Mouse (Mus musculus): Measurements from ENCODE around the gene Znrd1as. TPM values are rescaled to one million over a fixed set of nuclear protein-coding genes. Genes with fewer than 3 reads are reported as not detected.

The Znrd1as gene
- polyA plus RNA-seq, 1 experiment from 2014 or later, result 12.4 TPM

GRCm38 (mm10) chr17:36942391-36942790 lies 16.0 kb upstream of the Znrd1as start:
- Histone ChIP-seq H3K79me2 (ENCODE audit: inconsistent target) (no peaks in the 10 kb centered on the region), H3K4me3 (ENCODE audit: inconsistent target) (no peak overlapping the region), H3K36me3 (ENCODE audit: inconsistent target) (no peaks in the 10 kb centered on the region), H3K27ac (no peak overlapping the region)
- WGBS (ENCODE audit: missing documents), result under 1% methylated on average over 10 of the region's 10 CpGs

- whole genome bisulfite sequencing (ENCODE audit: missing documents), result 1% methylated on average over 59 of the region's 59 CpGs
- H3K79me2 ChIP-seq (ENCODE audit: inconsistent target), result no peaks in the 10 kb centered on the region
- no peak within 1 kb of the TSS for H3K4me3 ChIP-seq (ENCODE audit: inconsistent target)
- no peak within 1 kb of the TSS for H3K27ac ChIP-seq
- H3K36me3 ChIP-seq (ENCODE audit: inconsistent target), result no peaks in the 10 kb centered on the region
Observed at GRCm38 (mm10) chr17:36942791-36943471, 15.5 kb upstream of the Znrd1as start, which contains the start of gene Rnf39. Gene Rnf39 (plus strand): TSS chr17:36942918.

GRCm38 (mm10) chr17:36943691-36944090 lies 14.7 kb upstream of the Znrd1as start:
- H3K4me3 ChIP-seq (ENCODE audit: inconsistent target), result no peak overlapping the region
- no peak overlapping the region for H3K27ac ChIP-seq
- no peaks in the 10 kb centered on the region for H3K79me2 ChIP-seq (ENCODE audit: inconsistent target)
- 20% methylated on average over 5 of the region's 5 CpGs for WGBS (ENCODE audit: missing documents)
- H3K36me3 ChIP-seq (ENCODE audit: inconsistent target), result peaks cover under 1% of the 10 kb centered on the region; the same call in 1 of the 2 replicates

- WGBS (ENCODE audit: missing documents), result 28% methylated on average over 9 of the region's 9 CpGs
- Histone ChIP-seq H3K4me3 (ENCODE audit: inconsistent target) (no peak overlapping the region), H3K27ac (no peak overlapping the region), H3K79me2 (ENCODE audit: inconsistent target) (no peaks in the 10 kb centered on the region), H3K36me3 (ENCODE audit: inconsistent target) (peaks cover 6% of the 10 kb centered on the region; the same call in 1 of the 2 replicates)
Observed at GRCm38 (mm10) chr17:36944121-36944775, 14.1 kb upstream of the Znrd1as start.

- Histone ChIP-seq H3K79me2 (ENCODE audit: inconsistent target) (peaks cover 15% of the 10 kb centered on the region), H3K36me3 (ENCODE audit: inconsistent target) (peaks cover 12% of the 10 kb centered on the region; the same call in 1 of the 2 replicates), H3K4me3 (ENCODE audit: inconsistent target) (no peak overlapping the region), H3K27ac (no peak overlapping the region)
- WGBS (ENCODE audit: missing documents), result 3% methylated on average over 62 of the region's 62 CpGs
Observed at GRCm38 (mm10) chr17:36947051-36947819, 11.2 kb upstream of the Znrd1as start.

- WGBS (ENCODE audit: missing documents), result 100% methylated on average over 1 of the region's 1 CpGs
- Histone ChIP-seq H3K36me3 (ENCODE audit: inconsistent target) (peaks cover 12% of the 10 kb centered on the region; the same call in 1 of the 2 replicates), H3K27ac (no peak overlapping the region), H3K4me3 (ENCODE audit: inconsistent target) (no peak overlapping the region), H3K79me2 (ENCODE audit: inconsistent target) (peaks cover 15% of the 10 kb centered on the region)
Observed at GRCm38 (mm10) chr17:36948286-36948685, 10.1 kb upstream of the Znrd1as start.

- H3K27ac ChIP-seq, result no peak overlapping the region
- WGBS (ENCODE audit: missing documents), result 98% methylated on average over 8 of the region's 8 CpGs
- H3K4me3 ChIP-seq (ENCODE audit: inconsistent target), result no peak overlapping the region
- peaks cover 15% of the 10 kb centered on the region for H3K79me2 ChIP-seq (ENCODE audit: inconsistent target)
- H3K36me3 ChIP-seq (ENCODE audit: inconsistent target), result peaks cover 15% of the 10 kb centered on the region; the same call in 1 of the 2 replicates
Observed at GRCm38 (mm10) chr17:36949265-36949664, 9.1 kb upstream of the Znrd1as start.

- 0% methylated on average over 31 of the region's 36 CpGs for WGBS (ENCODE audit: missing documents)
- Histone ChIP-seq H3K4me3 (ENCODE audit: inconsistent target) (peak within 1 kb of the TSS; percentile 98), H3K27ac (peak within 1 kb of the TSS; percentile 56), H3K36me3 (ENCODE audit: inconsistent target) (peaks cover 30% of the 10 kb centered on the region; the same call in 1 of the 2 replicates), H3K79me2 (ENCODE audit: inconsistent target) (peaks cover 15% of the 10 kb centered on the region)
Observed at GRCm38 (mm10) chr17:36950981-36951947, 7.1 kb upstream of the Znrd1as start, which contains the start of gene Ppp1r11. Gene Ppp1r11 (minus strand): TSS chr17:36951741.

- Histone ChIP-seq H3K27ac (no peak overlapping the region), H3K79me2 (ENCODE audit: inconsistent target) (peaks cover 19% of the 10 kb centered on the region), H3K36me3 (ENCODE audit: inconsistent target) (peaks cover 34% of the 10 kb centered on the region; the same call in 1 of the 2 replicates), H3K4me3 (ENCODE audit: inconsistent target) (no peak overlapping the region)
- WGBS (ENCODE audit: missing documents), result 97% methylated on average over 2 of the region's 2 CpGs
Observed at GRCm38 (mm10) chr17:36952631-36953030, 5.8 kb upstream of the Znrd1as start.

GRCm38 (mm10) chr17:36953062-36953461 lies 5.3 kb upstream of the Znrd1as start:
- Histone ChIP-seq H3K79me2 (ENCODE audit: inconsistent target) (peaks cover 23% of the 10 kb centered on the region), H3K4me3 (ENCODE audit: inconsistent target) (no peak overlapping the region), H3K27ac (no peak overlapping the region), H3K36me3 (ENCODE audit: inconsistent target) (peaks cover 34% of the 10 kb centered on the region; the same call in 1 of the 2 replicates)
- 100% methylated on average over 1 of the region's 1 CpGs for WGBS (ENCODE audit: missing documents)

- Histone ChIP-seq H3K27ac (peak overlapping the region; percentile 56), H3K36me3 (ENCODE audit: inconsistent target) (peaks cover 22% of the 10 kb centered on the region; the same call in 1 of the 2 replicates), H3K4me3 (ENCODE audit: inconsistent target) (peak overlapping the region; percentile 94), H3K79me2 (ENCODE audit: inconsistent target) (peaks cover 9% of the 10 kb centered on the region; the same call in 1 of the 2 replicates)
- WGBS (ENCODE audit: missing documents), result 36% methylated on average over 12 of the region's 12 CpGs
Observed at GRCm38 (mm10) chr17:36958884-36959283, 492 bp downstream of the Znrd1as start.

GRCm38 (mm10) chr17:36961125-36961524 lies 2.7 kb downstream of the Znrd1as start:
- Histone ChIP-seq H3K27ac (no peak overlapping the region), H3K79me2 (ENCODE audit: inconsistent target) (peaks cover 9% of the 10 kb centered on the region; the same call in 1 of the 2 replicates), H3K4me3 (ENCODE audit: inconsistent target) (no peak overlapping the region), H3K36me3 (ENCODE audit: inconsistent target) (peaks cover 6% of the 10 kb centered on the region; the same call in 1 of the 2 replicates)
- 85% methylated on average over 1 of the region's 1 CpGs for WGBS (ENCODE audit: missing documents)

GRCm38 (mm10) chr17:36966875-36967274 lies 8.5 kb downstream of the Znrd1as start:
- H3K4me3 ChIP-seq (ENCODE audit: inconsistent target), result no peak overlapping the region
- no peaks in the 10 kb centered on the region for H3K36me3 ChIP-seq (ENCODE audit: inconsistent target)
- no peaks in the 10 kb centered on the region for H3K79me2 ChIP-seq (ENCODE audit: inconsistent target)
- WGBS (ENCODE audit: missing documents), result 9% methylated on average over 1 of the region's 1 CpGs
- no peak overlapping the region for H3K27ac ChIP-seq

Data from macrophage (primary cell).